Mouse (Mus musculus): ENCODE results near the gene Scd2. TPM values are rescaled to one million over a fixed set of nuclear protein-coding genes. Genes with fewer than 3 reads are reported as not detected.

Gene Scd2
- polyA plus RNA-seq, 1 experiment from 2014 or later = 266 TPM

- Histone ChIP-seq H3K27me3 (replicated peaks) (no peaks in the 10 kb centered on the region), H3K27ac (no peak overlapping the region), H3K36me3 (no peaks in the 10 kb centered on the region), H3K4me3 (replicated peaks) (no peak overlapping the region), H3K4me1 (peaks cover 30% of the 10 kb centered on the region), H3K9me3 (no peaks in the 10 kb centered on the region), H3K4me2 (no peak overlapping the region), H3K9ac (no peak overlapping the region)
- no peak for ATAC-seq (ENCODE audit: insufficient read depth, low FRiP score, low read depth)
- 45% methylated on average over 11 of the region's 11 CpGs for WGBS
Measured at GRCm38 (mm10) chr19:44287415-44288110, 5.9 kb upstream of the Scd2 start.

- WGBS = 72% methylated on average over 2 of the region's 2 CpGs
- H3K4me2 ChIP-seq = peak overlapping the region; percentile 93; the same call in 1 of the 2 replicates
- no peak overlapping the region for H3K9ac ChIP-seq
- peaks cover 13% of the 10 kb centered on the region for H3K36me3 ChIP-seq
- H3K27ac ChIP-seq = peak overlapping the region; percentile 97; the same call in 1 of the 2 replicates
- H3K4me1 ChIP-seq = peaks cover 27% of the 10 kb centered on the region
- H3K9me3 ChIP-seq = no peaks in the 10 kb centered on the region
- no peak overlapping the region for H3K4me3 ChIP-seq (replicated peaks)
- H3K27me3 ChIP-seq (replicated peaks) = no peaks in the 10 kb centered on the region
- ATAC-seq (ENCODE audit: insufficient read depth, low FRiP score, low read depth) = no peak
Measured at GRCm38 (mm10) chr19:44292083-44292482, 1.4 kb upstream of the Scd2 start.

GRCm38 (mm10) chr19:44292483-44292882, 991 bp upstream of the Scd2 start:
- Histone ChIP-seq H3K27ac (peak overlapping the region; percentile 97), H3K9ac (no peak overlapping the region), H3K36me3 (peaks cover 13% of the 10 kb centered on the region), H3K4me3 (replicated peaks) (no peak overlapping the region), H3K4me1 (peaks cover 31% of the 10 kb centered on the region), H3K4me2 (peak overlapping the region; percentile 93), H3K9me3 (no peaks in the 10 kb centered on the region), H3K27me3 (replicated peaks) (no peaks in the 10 kb centered on the region)
- WGBS = 56% methylated on average over 3 of the region's 3 CpGs
- no peak for ATAC-seq (ENCODE audit: insufficient read depth, low FRiP score, low read depth)

- peak overlapping the region; percentile 66 for H3K4me3 ChIP-seq (replicated peaks)
- no peaks in the 10 kb centered on the region for H3K27me3 ChIP-seq (replicated peaks)
- H3K9ac ChIP-seq = peak overlapping the region; percentile 85
- no peaks in the 10 kb centered on the region for H3K9me3 ChIP-seq
- peak overlapping the region; percentile 98 for H3K27ac ChIP-seq
- H3K4me1 ChIP-seq = peaks cover 46% of the 10 kb centered on the region
- H3K36me3 ChIP-seq = peaks cover 23% of the 10 kb centered on the region
- H3K4me2 ChIP-seq = peak overlapping the region; percentile 93
- ATAC-seq (ENCODE audit: insufficient read depth, low FRiP score, low read depth) = peak; percentile 94
- WGBS = under 1% methylated on average over 31 of the region's 31 CpGs
Measured at GRCm38 (mm10) chr19:44293769-44294551, 486 bp downstream of the Scd2 start.

- Histone ChIP-seq H3K36me3 (peaks cover 27% of the 10 kb centered on the region), H3K4me3 (replicated peaks) (peak overlapping the region; percentile 66), H3K9ac (peak overlapping the region; percentile 85), H3K9me3 (no peaks in the 10 kb centered on the region), H3K27me3 (replicated peaks) (no peaks in the 10 kb centered on the region), H3K4me2 (peak overlapping the region; percentile 93), H3K27ac (peak overlapping the region; percentile 98), H3K4me1 (peaks cover 50% of the 10 kb centered on the region)
- WGBS = under 1% methylated on average over 14 of the region's 14 CpGs
- ATAC-seq (ENCODE audit: insufficient read depth, low FRiP score, low read depth) = peak; percentile 24; the same call in 1 of the 2 replicates
Measured at GRCm38 (mm10) chr19:44294588-44295041, 1.1 kb downstream of the Scd2 start.

- ATAC-seq (ENCODE audit: insufficient read depth, low FRiP score, low read depth) = no peak
- H3K27ac ChIP-seq = peak overlapping the region; percentile 98
- 5% methylated on average over 3 of the region's 3 CpGs for WGBS
Measured at GRCm38 (mm10) chr19:44295251-44295650, 1.8 kb downstream of the Scd2 start.

GRCm38 (mm10) chr19:44295741-44296140, 2.3 kb downstream of the Scd2 start:
- peak; percentile 33 for ATAC-seq (ENCODE audit: insufficient read depth, low FRiP score, low read depth)
- Histone ChIP-seq H3K36me3 (peaks cover 36% of the 10 kb centered on the region), H3K27me3 (replicated peaks) (no peaks in the 10 kb centered on the region), H3K9ac (peak overlapping the region; percentile 43), H3K27ac (peak overlapping the region; percentile 98), H3K4me2 (peak overlapping the region; percentile 93), H3K4me1 (peaks cover 60% of the 10 kb centered on the region), H3K9me3 (no peaks in the 10 kb centered on the region), H3K4me3 (replicated peaks) (peak overlapping the region; percentile 66)
- WGBS = 3% methylated on average over 4 of the region's 4 CpGs

More at GRCm38 (mm10) chr19:44295251-44295650, 1.8 kb downstream of the Scd2 start:
- peak overlapping the region; percentile 66 for H3K4me3 ChIP-seq (replicated peaks)
- no peaks in the 10 kb centered on the region for H3K9me3 ChIP-seq
- H3K4me1 ChIP-seq = peaks cover 55% of the 10 kb centered on the region
- no peaks in the 10 kb centered on the region for H3K27me3 ChIP-seq (replicated peaks)
- H3K4me2 ChIP-seq = peak overlapping the region; percentile 93
- peak overlapping the region; percentile 43 for H3K9ac ChIP-seq
- peaks cover 32% of the 10 kb centered on the region for H3K36me3 ChIP-seq

GRCm38 (mm10) chr19:44296186-44296585, 2.7 kb downstream of the Scd2 start:
- Histone ChIP-seq H3K36me3 (peaks cover 41% of the 10 kb centered on the region), H3K4me2 (peak overlapping the region; percentile 93)
- WGBS = 14% methylated on average over 7 of the region's 7 CpGs

GRCm38 (mm10) chr19:44297068-44297760, 3.7 kb downstream of the Scd2 start:
- Histone ChIP-seq H3K27ac (peak overlapping the region; percentile 44; the same call in 1 of the 2 replicates), H3K9ac (peak overlapping the region; percentile 52), H3K4me2 (peak overlapping the region; percentile 93), H3K27me3 (replicated peaks) (no peaks in the 10 kb centered on the region), H3K4me3 (replicated peaks) (peak overlapping the region; percentile 66), H3K36me3 (peaks cover 48% of the 10 kb centered on the region), H3K4me1 (peaks cover 65% of the 10 kb centered on the region), H3K9me3 (no peaks in the 10 kb centered on the region)
- no peak for ATAC-seq (ENCODE audit: insufficient read depth, low FRiP score, low read depth)
- 37% methylated on average over 8 of the region's 8 CpGs for WGBS

More at GRCm38 (mm10) chr19:44296186-44296585, 2.7 kb downstream of the Scd2 start:
- H3K4me3 ChIP-seq (replicated peaks) = peak overlapping the region; percentile 66
- peak overlapping the region; percentile 98; the same call in 1 of the 2 replicates for H3K27ac ChIP-seq
- peaks cover 64% of the 10 kb centered on the region for H3K4me1 ChIP-seq
- no peaks in the 10 kb centered on the region for H3K9me3 ChIP-seq
- no peaks in the 10 kb centered on the region for H3K27me3 ChIP-seq (replicated peaks)
- ATAC-seq (ENCODE audit: insufficient read depth, low FRiP score, low read depth) = no peak
- peak overlapping the region; percentile 43 for H3K9ac ChIP-seq

GRCm38 (mm10) chr19:44297862-44298261, 4.4 kb downstream of the Scd2 start:
- Histone ChIP-seq H3K4me2 (peak overlapping the region; percentile 93), H3K27ac (no peak overlapping the region), H3K4me3 (replicated peaks) (peak overlapping the region; percentile 66), H3K9ac (0 out of 2 replicates have a peak overlapping the region, but pooled peaks have one; percentile 10), H3K36me3 (peaks cover 54% of the 10 kb centered on the region), H3K27me3 (replicated peaks) (no peaks in the 10 kb centered on the region), H3K9me3 (no peaks in the 10 kb centered on the region), H3K4me1 (peaks cover 65% of the 10 kb centered on the region)
- no peak for ATAC-seq (ENCODE audit: insufficient read depth, low FRiP score, low read depth)
- WGBS = 65% methylated on average over 9 of the region's 9 CpGs

GRCm38 (mm10) chr19:44299078-44299477, 5.6 kb downstream of the Scd2 start:
- 80% methylated on average over 9 of the region's 9 CpGs for WGBS
- H3K36me3 ChIP-seq = peaks cover 65% of the 10 kb centered on the region
- H3K4me2 ChIP-seq = peak overlapping the region; percentile 93
- H3K9ac ChIP-seq = 0 out of 2 replicates have a peak overlapping the region, but pooled peaks have one; percentile 4
- no peaks in the 10 kb centered on the region for H3K9me3 ChIP-seq
- H3K27me3 ChIP-seq (replicated peaks) = no peaks in the 10 kb centered on the region
- no peak overlapping the region for H3K27ac ChIP-seq
- peaks cover 65% of the 10 kb centered on the region for H3K4me1 ChIP-seq
- H3K4me3 ChIP-seq (replicated peaks) = peak overlapping the region; percentile 66
- ATAC-seq (ENCODE audit: insufficient read depth, low FRiP score, low read depth) = no peak
